Mouse (Mus musculus) lung, embryonic 15.5 days (tissue): ENCODE results near the gene Lrch1. TPM values are rescaled to one million over a fixed set of nuclear protein-coding genes. Genes with fewer than 3 reads are reported as not detected.

Experiments
- ATAC-seq: fragments of 200-750 bp; cut with Nextera tagmentation; 2 replicates; pipeline ENCODE4 v1.8.0; 2017; ENCODE audit warnings: moderate number of reproducible peaks, borderline replicate concordance; ENCODE audit not compliant: low FRiP score, low TSS enrichment; ENCODE audit errors: extremely low read depth
- H3K27ac ChIP-seq: fragments of 300-500 bp; sonication (generic); 2 replicates; pipeline ENCODE4 v1.5.1; 2015; ENCODE audit warnings: moderate library complexity, mild to moderate bottlenecking, inconsistent platforms
- H3K27me3 ChIP-seq: fragments of 300-500 bp; sonication (generic); 2 replicates; pipeline ENCODE4 v1.6.1; 2015; ENCODE audit warnings: inconsistent platforms
- H3K36me3 ChIP-seq: fragments of 300-500 bp; sonication (generic); 2 replicates; pipeline ENCODE4 v1.6.1; 2015; ENCODE audit warnings: inconsistent platforms
- H3K4me1 ChIP-seq: fragments of 300-500 bp; sonication (generic); 2 replicates; pipeline ENCODE4 v1.6.1; 2015; ENCODE audit warnings: inconsistent platforms
- H3K4me2 ChIP-seq: fragments of 300-500 bp; sonication (generic); 2 replicates; pipeline ENCODE4 v1.6.1; 2015; ENCODE audit warnings: inconsistent platforms, mild to moderate bottlenecking, moderate library complexity
- H3K4me3 ChIP-seq: fragments of 300-500 bp; sonication (generic); 2 replicates; pipeline ENCODE4 v1.5.1; 2015; ENCODE audit warnings: mild to moderate bottlenecking, inconsistent platforms
- H3K9ac ChIP-seq: fragments of 300-500 bp; sonication (generic); 2 replicates; pipeline ENCODE4 v1.6.1; 2015; ENCODE audit warnings: inconsistent platforms
- H3K9me3 ChIP-seq: fragments of 300-500 bp; sonication (generic); 2 replicates; pipeline ENCODE4 v1.6.1; 2016; ENCODE audit warnings: inconsistent platforms
- WGBS: fragments of 180-500 bp; shearing (Covaris S2); methylation state at CpG from one replicate; pipeline ENCODE4 v1.1.7; 2015; 5-methylcytosine and 5-hydroxymethylcytosine counted together
- polyA plus RNA-seq: library from polyadenylated mRNA; unstranded; fragments of >200 nt; fragmentation: Nextera tagmentation; extraction: Ambion mirVana; gene quantifications from 2 replicates; pipeline ENCODE4 v1.2.1, GENCODE M21; 2015

Lrch1 gene
- polyA plus RNA-seq: 17.5 and 19.9 TPM in 2 replicates

- peaks cover 29% of the 10 kb centered on the region for H3K4me1 ChIP-seq
- peak; percentile 77 for ATAC-seq
- no peaks in the 10 kb centered on the region for H3K36me3 ChIP-seq
- peak within 1 kb of the TSS; percentile 71 for H3K4me2 ChIP-seq
- H3K9me3 ChIP-seq: no peaks in the 10 kb centered on the region
- WGBS: 0% methylated on average over 63 of the region's 65 CpGs
- H3K27ac ChIP-seq: peak within 1 kb of the TSS; percentile 95
- H3K9ac ChIP-seq: peak within 1 kb of the TSS; percentile 93
- no peaks in the 10 kb centered on the region for H3K27me3 ChIP-seq
- peak within 1 kb of the TSS; percentile 92 for H3K4me3 ChIP-seq
These were observed at the start of gene Lrch1 for GRCm38 (mm10) chr14:74947376-74948013. TSS of gene Lrch1 (minus strand) at chr14:74947876.

GRCm38 (mm10) chr14:74997041-74997440 lies 49.4 kb upstream of the Lrch1 start:
- H3K4me2 ChIP-seq: no peak overlapping the region
- no peak overlapping the region for H3K27ac ChIP-seq
- no peak for ATAC-seq
- no peaks in the 10 kb centered on the region for H3K4me1 ChIP-seq
- 88% methylated on average over 2 of the region's 2 CpGs for WGBS
- H3K9me3 ChIP-seq: no peaks in the 10 kb centered on the region
- H3K36me3 ChIP-seq: no peaks in the 10 kb centered on the region
- no peaks in the 10 kb centered on the region for H3K27me3 ChIP-seq
- no peak overlapping the region for H3K4me3 ChIP-seq
- no peak overlapping the region for H3K9ac ChIP-seq

GRCm38 (mm10) chr14:74996556-74996955 lies 48.9 kb upstream of the Lrch1 start:
- Histone ChIP-seq H3K4me1 (no peaks in the 10 kb centered on the region), H3K4me3 (no peak overlapping the region), H3K27me3 (no peaks in the 10 kb centered on the region), H3K9me3 (no peaks in the 10 kb centered on the region), H3K9ac (no peak overlapping the region), H3K27ac (no peak overlapping the region), H3K36me3 (no peaks in the 10 kb centered on the region), H3K4me2 (no peak overlapping the region)
- no peak for ATAC-seq
- WGBS: 52% methylated on average over 3 of the region's 3 CpGs

- no peak overlapping the region for H3K4me3 ChIP-seq
- WGBS: 2% methylated on average over 1 of the region's 1 CpGs
- H3K27me3 ChIP-seq: no peaks in the 10 kb centered on the region
- no peak overlapping the region for H3K4me2 ChIP-seq
- no peak overlapping the region for H3K9ac ChIP-seq
- no peaks in the 10 kb centered on the region for H3K9me3 ChIP-seq
- no peak for ATAC-seq
- H3K27ac ChIP-seq: no peak overlapping the region
- no peaks in the 10 kb centered on the region for H3K36me3 ChIP-seq
- H3K4me1 ChIP-seq: no peaks in the 10 kb centered on the region
These were observed 42.8 kb upstream of the Lrch1 start for GRCm38 (mm10) chr14:74990504-74990903.

- Histone ChIP-seq H3K4me1 (no peaks in the 10 kb centered on the region), H3K9ac (no peak overlapping the region), H3K36me3 (no peaks in the 10 kb centered on the region), H3K4me3 (no peak overlapping the region), H3K4me2 (no peak overlapping the region), H3K27me3 (no peaks in the 10 kb centered on the region), H3K9me3 (no peaks in the 10 kb centered on the region), H3K27ac (no peak overlapping the region)
- 76% methylated on average over 4 of the region's 4 CpGs for WGBS
- no peak for ATAC-seq
These were observed 42.2 kb upstream of the Lrch1 start for GRCm38 (mm10) chr14:74989909-74990308.

GRCm38 (mm10) chr14:74989322-74989721 lies 41.6 kb upstream of the Lrch1 start:
- H3K9me3 ChIP-seq: no peaks in the 10 kb centered on the region
- no peak overlapping the region for H3K4me3 ChIP-seq
- ATAC-seq: no peak
- no peak overlapping the region for H3K9ac ChIP-seq
- H3K27ac ChIP-seq: no peak overlapping the region
- no peaks in the 10 kb centered on the region for H3K4me1 ChIP-seq
- H3K27me3 ChIP-seq: no peaks in the 10 kb centered on the region
- WGBS: 45% methylated on average over 4 of the region's 4 CpGs
- H3K4me2 ChIP-seq: no peak overlapping the region
- H3K36me3 ChIP-seq: no peaks in the 10 kb centered on the region

- Histone ChIP-seq H3K9ac (no peak overlapping the region), H3K27me3 (no peaks in the 10 kb centered on the region), H3K4me1 (no peaks in the 10 kb centered on the region), H3K36me3 (no peaks in the 10 kb centered on the region), H3K4me3 (no peak overlapping the region), H3K4me2 (no peak overlapping the region), H3K9me3 (no peaks in the 10 kb centered on the region), H3K27ac (no peak overlapping the region)
- WGBS: 59% methylated on average over 3 of the region's 3 CpGs
- no peak for ATAC-seq
These were observed 38.9 kb upstream of the Lrch1 start for GRCm38 (mm10) chr14:74986527-74986926.

- Histone ChIP-seq H3K4me2 (no peak overlapping the region), H3K4me1 (no peaks in the 10 kb centered on the region), H3K27me3 (no peaks in the 10 kb centered on the region), H3K4me3 (no peak overlapping the region), H3K36me3 (no peaks in the 10 kb centered on the region), H3K9ac (no peak overlapping the region), H3K9me3 (no peaks in the 10 kb centered on the region), H3K27ac (no peak overlapping the region)
- ATAC-seq: no peak
- 59% methylated on average over 4 of the region's 4 CpGs for WGBS
These were observed 38.0 kb upstream of the Lrch1 start for GRCm38 (mm10) chr14:74985658-74986057.

GRCm38 (mm10) chr14:74984817-74985391 lies 37.2 kb upstream of the Lrch1 start:
- WGBS: 75% methylated on average over 7 of the region's 7 CpGs
- H3K9ac ChIP-seq: no peak overlapping the region
- H3K27ac ChIP-seq: no peak overlapping the region
- no peak overlapping the region for H3K4me3 ChIP-seq
- H3K4me2 ChIP-seq: no peak overlapping the region
- no peak for ATAC-seq
- no peaks in the 10 kb centered on the region for H3K4me1 ChIP-seq
- no peaks in the 10 kb centered on the region for H3K36me3 ChIP-seq
- H3K9me3 ChIP-seq: no peaks in the 10 kb centered on the region
- H3K27me3 ChIP-seq: no peaks in the 10 kb centered on the region

- ATAC-seq: no peak
- 81% methylated on average over 5 of the region's 5 CpGs for WGBS
- Histone ChIP-seq H3K9ac (no peak overlapping the region), H3K27ac (no peak overlapping the region), H3K27me3 (no peaks in the 10 kb centered on the region), H3K9me3 (no peaks in the 10 kb centered on the region), H3K4me1 (no peaks in the 10 kb centered on the region), H3K4me2 (no peak overlapping the region), H3K4me3 (no peak overlapping the region), H3K36me3 (no peaks in the 10 kb centered on the region)
These were observed 35.4 kb upstream of the Lrch1 start for GRCm38 (mm10) chr14:74983079-74983478.

GRCm38 (mm10) chr14:74981016-74981415 lies 33.3 kb upstream of the Lrch1 start:
- Histone ChIP-seq H3K9ac (no peak overlapping the region), H3K36me3 (no peaks in the 10 kb centered on the region), H3K4me3 (no peak overlapping the region), H3K4me2 (no peak overlapping the region), H3K27ac (no peak overlapping the region), H3K4me1 (no peaks in the 10 kb centered on the region), H3K9me3 (no peaks in the 10 kb centered on the region), H3K27me3 (no peaks in the 10 kb centered on the region)
- no peak for ATAC-seq
- WGBS: 43% methylated on average over 3 of the region's 3 CpGs

GRCm38 (mm10) chr14:74976972-74977371 lies 29.3 kb upstream of the Lrch1 start:
- 0 out of 2 replicates have a peak, but pooled peaks cover 4% of the 10 kb centered on the region for H3K4me1 ChIP-seq
- no peaks in the 10 kb centered on the region for H3K36me3 ChIP-seq
- no peak overlapping the region for H3K27ac ChIP-seq
- no peak overlapping the region for H3K4me3 ChIP-seq
- no peak overlapping the region for H3K9ac ChIP-seq
- no peak for ATAC-seq
- H3K9me3 ChIP-seq: no peaks in the 10 kb centered on the region
- no peak overlapping the region for H3K4me2 ChIP-seq
- 75% methylated on average over 6 of the region's 6 CpGs for WGBS
- no peaks in the 10 kb centered on the region for H3K27me3 ChIP-seq
